Mouse (Mus musculus): ENCODE results near the gene Rps6ka2. TPM values are rescaled to one million over a fixed set of nuclear protein-coding genes. Genes with fewer than 3 reads are reported as not detected.
A peak's percentile ranks its signal among the peaks of the same experiment; 100 is the strongest.

Rps6ka2 gene
- polyA plus RNA-seq, 1 experiment from 2014 or later = 19.9 TPM

- ChIA-PET POLR2A (no interaction called here), CTCF (no interaction called here)
- no peak for ATAC-seq
- in situ Hi-C loops (cut with MboI; ENCODE audit: low pct_unique_long_range_greater_than_20kb) = no loop called here
- no peak for DNase-seq (ENCODE audit: low read depth, low spot score)
- TF ChIP-seq CTCF (IDR thresholded peaks at IDR 0.05) = no peak
- H3K27me3 ChIP-seq = no peaks in the 10 kb centered on the region
These were observed 77.1 kb downstream of the Rps6ka2 start for GRCm38 (mm10) chr17:7246893-7247556.

- ChIA-PET POLR2A (no interaction called here), CTCF (no interaction called here)
- ATAC-seq = no peak
- in situ Hi-C loops (cut with MboI; ENCODE audit: low pct_unique_long_range_greater_than_20kb) = loop anchor here (25.0 kb wide), 1 partner anchor 1712 kb away; no protein-coding TSS in a partner anchor
- TF ChIP-seq CTCF (IDR thresholded peaks at IDR 0.05) = no peak
- no peaks in the 10 kb centered on the region for H3K27me3 ChIP-seq
- no peak for DNase-seq (ENCODE audit: low read depth, low spot score)
These were observed 80.5 kb downstream of the Rps6ka2 start for GRCm38 (mm10) chr17:7250373-7250772.

DNA sequence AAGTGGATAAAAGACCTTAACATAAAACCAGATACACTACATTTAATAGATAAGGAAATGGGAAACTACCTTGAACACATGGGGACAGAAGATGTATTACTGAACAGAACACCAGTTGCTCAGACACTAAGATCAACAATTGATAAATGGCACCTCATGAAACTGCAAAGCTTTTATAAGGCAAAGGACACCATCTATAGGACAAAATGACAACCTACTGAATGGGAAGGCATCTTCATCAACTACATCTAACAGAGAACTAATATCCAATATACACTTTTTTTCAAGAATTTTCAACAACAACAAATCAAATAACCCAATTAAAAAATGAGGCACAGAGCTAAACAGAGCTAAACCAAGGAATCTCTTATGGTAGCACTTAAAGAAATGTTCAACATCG lies 87.3 kb downstream of the Rps6ka2 start:
- ATAC-seq = no peak
- no peaks in the 10 kb centered on the region for H3K27me3 ChIP-seq
- CTCF ChIA-PET = no interaction called here
- POLR2A ChIA-PET = no interaction called here
- no peak for DNase-seq (ENCODE audit: low read depth, low spot score)
- in situ Hi-C loops (cut with MboI; ENCODE audit: low pct_unique_long_range_greater_than_20kb) = loop anchor here (25.0 kb wide), 1 partner anchor 1705 kb away; no protein-coding TSS in a partner anchor
- no peak for TF ChIP-seq CTCF (IDR thresholded peaks at IDR 0.05)

DNA sequence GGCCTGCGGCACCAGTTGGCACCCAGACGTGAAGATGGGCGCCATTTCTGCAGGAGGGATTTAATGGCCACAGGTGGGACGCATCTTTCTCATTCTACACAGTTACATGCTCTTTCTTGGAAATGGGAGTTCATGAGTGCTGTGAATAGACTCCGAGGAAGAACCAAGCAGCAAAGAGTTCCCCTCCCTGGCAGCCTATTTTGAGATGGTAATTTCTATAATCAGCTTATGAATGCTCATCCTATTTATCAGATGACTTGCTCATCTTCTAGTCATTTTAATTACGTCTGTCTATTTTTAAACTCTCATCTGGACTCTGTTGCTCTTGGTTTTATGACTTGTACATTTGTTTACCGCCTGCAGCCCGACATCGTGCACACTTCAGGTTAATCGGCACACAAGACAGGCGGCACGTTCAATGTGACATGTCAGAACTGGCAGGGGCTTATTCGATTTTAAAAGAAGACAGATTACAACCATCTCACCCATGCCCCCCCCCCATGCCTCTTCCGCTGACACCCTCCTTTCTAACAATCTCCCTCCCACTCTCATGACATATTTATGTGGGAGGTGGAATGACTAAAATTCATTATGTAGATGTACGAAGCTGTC lies 88.9 kb downstream of the Rps6ka2 start:
- ChIA-PET POLR2A (no interaction called here), CTCF (no interaction called here)
- DNase-seq (ENCODE audit: low read depth, low spot score) = no peak
- TF ChIP-seq CTCF (IDR thresholded peaks at IDR 0.05) = no peak
- in situ Hi-C loops (cut with MboI; ENCODE audit: low pct_unique_long_range_greater_than_20kb) = loop anchor here (25.0 kb wide), 1 partner anchor 1703 kb away; no protein-coding TSS in a partner anchor
- no peak for ATAC-seq
- no peaks in the 10 kb centered on the region for H3K27me3 ChIP-seq

GRCm38 (mm10) chr17:7260360-7260759 lies 90.4 kb downstream of the Rps6ka2 start:
- POLR2A ChIA-PET = no interaction called here
- ATAC-seq (no peak), DNase-seq (ENCODE audit: low read depth, low spot score) (no peak)
- in situ Hi-C loops (cut with MboI; ENCODE audit: low pct_unique_long_range_greater_than_20kb) = loop anchor here (25.0 kb wide), 1 partner anchor 1702 kb away; no protein-coding TSS in a partner anchor
- no peak for TF ChIP-seq CTCF (IDR thresholded peaks at IDR 0.05)
- H3K27me3 ChIP-seq = no peaks in the 10 kb centered on the region
- CTCF ChIA-PET = no interaction called here

- POLR2A ChIA-PET = no interaction called here
- DNase-seq (ENCODE audit: low read depth, low spot score) = no peak
- no peak for TF ChIP-seq CTCF (IDR thresholded peaks at IDR 0.05)
- no peaks in the 10 kb centered on the region for H3K27me3 ChIP-seq
- peak; percentile 78 for ATAC-seq
- in situ Hi-C loops (cut with MboI; ENCODE audit: low pct_unique_long_range_greater_than_20kb) = loop anchor here (25.0 kb wide), 1 partner anchor 1700 kb away; no protein-coding TSS in a partner anchor
- CTCF ChIA-PET = interaction anchor here (1.0 to 1.2 kb wide), 2 partner anchors 9 to 94 kb away, joined by 3 read pairs; no protein-coding TSS in a partner anchor
These were observed 92.1 kb downstream of the Rps6ka2 start for GRCm38 (mm10) chr17:7262056-7262455.

- ChIA-PET CTCF (interaction anchor here (0.9 to 1.2 kb wide), 3 partner anchors 10 to 95 kb away, joined by 3 read pairs; no protein-coding TSS in a partner anchor), POLR2A (no interaction called here)
- ATAC-seq = no peak
- no peak for TF ChIP-seq CTCF (IDR thresholded peaks at IDR 0.05)
- DNase-seq (ENCODE audit: low read depth, low spot score) = no peak
- in situ Hi-C loops (cut with MboI; ENCODE audit: low pct_unique_long_range_greater_than_20kb) = loop anchor here (25.0 kb wide), 1 partner anchor 1700 kb away; no protein-coding TSS in a partner anchor
- H3K27me3 ChIP-seq = no peaks in the 10 kb centered on the region
These were observed 92.7 kb downstream of the Rps6ka2 start for GRCm38 (mm10) chr17:7262620-7263019.

DNA sequence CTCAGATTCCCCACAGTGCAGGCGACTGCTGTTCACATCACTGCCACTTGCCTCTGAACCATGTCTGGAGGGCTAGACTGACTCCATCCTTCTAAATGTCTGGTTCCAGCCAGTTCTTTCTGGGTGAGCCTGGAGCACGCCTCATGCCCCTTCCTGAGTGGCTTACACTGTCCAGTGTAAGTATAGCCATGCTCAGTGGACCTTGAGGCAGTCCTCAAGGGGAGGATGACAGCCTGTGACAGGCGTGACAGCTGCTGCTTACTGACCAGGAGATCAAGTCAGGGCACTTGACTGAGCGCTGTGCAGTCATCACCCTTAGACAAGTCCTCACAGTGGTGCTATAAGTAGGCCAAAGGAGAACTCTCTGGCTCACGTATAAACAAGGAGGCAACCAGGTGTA lies 94.7 kb downstream of the Rps6ka2 start:
- no peaks in the 10 kb centered on the region for H3K27me3 ChIP-seq
- DNase-seq (ENCODE audit: low read depth, low spot score) = no peak
- CTCF ChIA-PET = no interaction called here
- ATAC-seq = no peak
- in situ Hi-C loops (cut with MboI; ENCODE audit: low pct_unique_long_range_greater_than_20kb) = loop anchor here (25.0 kb wide), 1 partner anchor 1698 kb away; no protein-coding TSS in a partner anchor
- POLR2A ChIA-PET = no interaction called here
- TF ChIP-seq CTCF (IDR thresholded peaks at IDR 0.05) = no peak

DNA sequence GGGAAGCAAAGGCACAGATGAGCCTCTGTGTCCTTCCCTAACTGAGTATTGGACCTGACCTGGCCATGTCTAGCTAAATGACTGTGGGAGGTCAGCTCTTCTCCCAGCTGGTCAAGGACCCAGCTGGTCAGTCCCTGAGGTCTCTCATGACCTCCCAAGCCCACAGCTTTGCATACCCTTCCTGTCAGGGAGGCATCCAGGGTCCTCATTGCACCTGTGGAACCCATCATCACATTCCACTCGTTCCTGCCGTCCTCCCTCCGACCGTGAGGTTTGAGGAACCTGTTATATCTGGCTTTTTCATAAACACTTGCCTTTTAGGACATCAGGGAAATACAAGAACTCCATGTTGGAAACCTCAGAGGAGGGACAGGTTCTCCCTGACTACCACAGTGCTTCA lies 95.4 kb downstream of the Rps6ka2 start:
- CTCF ChIA-PET = no interaction called here
- no peaks in the 10 kb centered on the region for H3K27me3 ChIP-seq
- TF ChIP-seq CTCF (IDR thresholded peaks at IDR 0.05) = no peak
- DNase-seq (ENCODE audit: low read depth, low spot score) = no peak
- in situ Hi-C loops (cut with MboI; ENCODE audit: low pct_unique_long_range_greater_than_20kb) = loop anchor here (25.0 kb wide), 1 partner anchor 1697 kb away; no protein-coding TSS in a partner anchor
- POLR2A ChIA-PET = no interaction called here
- ATAC-seq = no peak

DNA sequence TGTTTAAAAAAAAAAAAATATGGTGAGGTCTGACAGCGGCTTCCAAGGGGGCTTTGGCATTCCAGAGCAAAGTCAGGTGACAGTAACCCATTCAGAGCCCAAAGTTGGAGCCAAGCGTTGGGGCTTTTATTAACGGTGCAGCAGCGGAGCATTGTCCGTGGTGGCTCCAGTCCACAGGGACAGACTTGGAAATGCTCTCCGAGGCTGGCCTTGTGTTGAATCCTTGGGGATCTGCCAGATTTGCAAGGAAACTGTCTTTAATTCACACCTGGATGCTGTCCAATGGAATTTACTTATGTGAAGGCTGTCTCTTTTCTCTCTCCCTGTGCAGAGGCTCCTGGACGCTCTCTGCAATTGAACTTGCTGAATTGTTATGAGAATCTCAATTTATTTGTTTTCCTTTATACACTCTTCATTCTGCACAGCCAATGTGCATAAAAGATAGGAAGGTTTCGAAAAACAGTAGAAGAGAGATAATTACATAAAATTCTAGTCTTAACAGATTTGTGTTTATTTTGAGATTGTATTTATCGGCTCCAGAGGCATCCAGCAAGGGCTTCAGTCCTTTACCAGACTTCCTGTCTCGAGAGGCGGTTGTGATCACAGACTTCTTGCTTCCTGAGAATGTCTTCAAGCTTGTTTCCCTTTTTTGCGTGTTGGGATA lies 95.9 kb downstream of the Rps6ka2 start:
- DNase-seq (ENCODE audit: low read depth, low spot score) (no peak), ATAC-seq (no peak)
- in situ Hi-C loops (cut with MboI; ENCODE audit: low pct_unique_long_range_greater_than_20kb) = loop anchor here (25.0 kb wide), 1 partner anchor 1696 kb away; no protein-coding TSS in a partner anchor
- H3K27me3 ChIP-seq = no peaks in the 10 kb centered on the region
- CTCF ChIA-PET = no interaction called here
- no peak for TF ChIP-seq CTCF (IDR thresholded peaks at IDR 0.05)
- POLR2A ChIA-PET = no interaction called here

DNA sequence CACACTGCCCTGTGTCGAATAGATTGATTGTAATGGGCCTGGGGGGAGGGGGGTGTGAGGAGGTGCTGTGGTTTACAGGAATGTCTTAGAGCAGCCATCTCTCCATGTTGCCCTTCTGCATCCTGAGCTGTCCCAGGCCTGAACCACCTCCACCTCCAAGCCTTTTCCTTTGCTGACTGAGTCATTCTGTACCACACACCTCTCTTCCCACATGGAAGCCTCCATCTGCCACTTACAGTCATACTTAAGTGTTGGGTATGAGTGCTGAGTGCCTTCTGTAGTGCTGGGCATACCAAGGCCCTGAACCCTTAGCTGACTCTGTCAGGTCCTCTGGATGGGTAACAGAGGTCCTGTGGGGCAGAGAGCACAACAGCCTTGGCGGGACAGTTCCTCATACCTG lies 97.9 kb downstream of the Rps6ka2 start:
- in situ Hi-C loops (cut with MboI; ENCODE audit: low pct_unique_long_range_greater_than_20kb) = loop anchor here (25.0 kb wide), 1 partner anchor 1694 kb away; no protein-coding TSS in a partner anchor
- no peak for DNase-seq (ENCODE audit: low read depth, low spot score)
- ChIA-PET CTCF (no interaction called here), POLR2A (no interaction called here)
- no peaks in the 10 kb centered on the region for H3K27me3 ChIP-seq
- TF ChIP-seq CTCF (IDR thresholded peaks at IDR 0.05) = no peak
- peak; percentile 48 for ATAC-seq

Data from Patski (cell line).